Mouse (Mus musculus) embryonic fibroblast, embryonic 13.5 days (primary cell): ENCODE results near the gene Taar8c.

Experiments
- CTCF ChIP-seq: IDR thresholded peaks from 2 replicates; pipeline ENCODE4 v1.5.1; 2011; ENCODE audit warnings: mild to moderate bottlenecking, control low read depth, low read length, moderate library complexity, borderline replicate concordance; ENCODE audit not compliant: insufficient read depth
- POLR2A ChIP-seq: IDR thresholded peaks from 2 replicates; pipeline ENCODE4 v1.6.1; 2011; ENCODE audit warnings: low read depth, mild to moderate bottlenecking, control low read depth, low read length, moderate library complexity

- no peak for TF ChIP-seq CTCF
- no peak for TF ChIP-seq POLR2A
These were observed 49.7 kb downstream of the Taar8c start for GRCm38 (mm10) chr10:24052039-24052438.
